Mouse (Mus musculus) cerebellum, postnatal 25 days (tissue): ENCODE data around the gene Paox.

Source experiments
- DNase-seq, 2 experiments: peaks; one replicate each; pipeline ENCODE4 v3.0.0; 2021; ENCODE audit warnings: mixed read lengths in 2 of 2

Gene Paox

DNA sequence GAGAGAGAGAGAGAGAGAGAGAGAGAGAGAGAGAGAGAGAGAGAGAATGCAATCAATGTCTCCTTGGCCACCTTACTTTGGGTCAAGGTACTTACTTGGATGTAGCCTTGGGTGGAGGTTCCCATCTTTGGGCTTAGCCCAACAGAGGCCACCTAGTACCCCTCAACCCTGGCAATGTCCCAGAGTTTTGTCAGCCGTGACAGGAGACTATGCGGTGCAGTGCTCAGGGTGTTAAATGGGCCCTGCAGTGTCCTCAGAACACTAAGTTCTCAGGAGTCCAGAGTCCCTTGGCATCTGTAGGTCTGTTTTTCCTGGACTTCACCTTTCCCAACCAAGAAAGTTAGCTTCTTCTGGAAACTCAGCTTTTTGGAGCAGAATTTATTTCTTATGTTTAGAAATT, 63.6 kb downstream of the Paox start:
- DNase-seq = no peak

GRCm38 (mm10) chr7:140180692-140181091, 65.1 kb downstream of the Paox start:
- no peak for DNase-seq

- DNase-seq = no peak
Observed at GRCm38 (mm10) chr7:140184206-140184605, 68.6 kb downstream of the Paox start.
